Mouse (Mus musculus): ENCODE measurements at regions not wholly inside any gene's neighbourhood (a gene's known extent, or its start where the extent isn't known, plus 50 kb on each side); places are given as distances from the start of the nearest gene placed in this dataset.

DNA sequence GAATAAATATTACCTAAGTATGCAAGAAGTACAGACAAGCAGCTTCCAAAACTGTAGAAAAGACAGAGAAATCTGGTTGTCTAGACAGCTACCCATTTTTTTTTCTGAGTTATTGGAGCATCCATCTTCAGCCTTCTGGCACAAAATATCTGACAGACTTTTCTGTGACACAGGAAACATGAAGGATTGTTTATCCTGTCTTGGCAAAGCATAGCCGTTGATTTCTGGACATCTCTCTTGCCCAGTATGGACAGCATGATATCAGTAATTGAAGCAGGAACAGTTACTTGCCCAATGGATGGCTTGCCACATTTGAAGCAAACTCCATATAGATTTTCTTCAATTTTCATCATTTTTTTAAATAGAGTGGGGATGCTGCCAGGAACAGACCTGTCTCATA lies 96.1 kb upstream of the Naaladl2 start:
- H3K27me3 ChIP-seq: peaks cover 14% of the 10 kb centered on the region
- in situ Hi-C loops (cut with MboI; ENCODE audit: low pct_unique_long_range_greater_than_20kb): no loop called here
- CTCF ChIA-PET: interaction anchor here (0.7 kb wide), 1 partner anchor 18 kb away, joined by 3 read pairs; no protein-coding TSS in a partner anchor
- TF ChIP-seq CTCF (IDR thresholded peaks at IDR 0.05): no peak
- POLR2A ChIA-PET: no interaction called here
- ATAC-seq: no peak
- DNase-seq (ENCODE audit: low read depth, low spot score): no peak

DNA sequence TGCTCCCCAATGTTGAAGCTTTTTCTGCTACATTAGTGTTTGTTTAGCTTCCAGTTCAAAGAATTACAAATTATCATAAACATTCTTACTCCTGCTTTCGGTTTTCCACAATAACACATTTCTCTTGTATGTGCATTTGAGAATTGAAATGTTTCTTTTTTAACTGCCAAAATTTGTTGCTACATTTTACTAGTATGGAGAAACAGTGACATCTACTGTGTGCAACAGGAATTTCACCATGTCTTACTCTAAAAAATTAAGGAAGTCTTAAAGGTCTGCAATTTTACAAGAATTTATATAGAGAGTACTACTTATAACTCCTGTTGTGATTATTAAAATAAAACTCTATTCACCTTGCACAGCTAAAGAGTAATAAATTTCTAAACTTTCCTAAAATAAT lies 76.5 kb upstream of the Naaladl2 start:
- TF ChIP-seq CTCF (IDR thresholded peaks at IDR 0.05): peak; percentile 65
- ChIA-PET CTCF (interaction anchor here (1.3 kb wide), 2 partner anchors 14 to 17 kb away, joined by 4 to 5 read pairs; no protein-coding TSS in a partner anchor), POLR2A (no interaction called here)
- in situ Hi-C loops (cut with MboI; ENCODE audit: low pct_unique_long_range_greater_than_20kb): no loop called here
- peaks cover 6% of the 10 kb centered on the region for H3K27me3 ChIP-seq
- ATAC-seq: no peak
- peak; percentile 7 for DNase-seq (ENCODE audit: low read depth, low spot score)

DNA sequence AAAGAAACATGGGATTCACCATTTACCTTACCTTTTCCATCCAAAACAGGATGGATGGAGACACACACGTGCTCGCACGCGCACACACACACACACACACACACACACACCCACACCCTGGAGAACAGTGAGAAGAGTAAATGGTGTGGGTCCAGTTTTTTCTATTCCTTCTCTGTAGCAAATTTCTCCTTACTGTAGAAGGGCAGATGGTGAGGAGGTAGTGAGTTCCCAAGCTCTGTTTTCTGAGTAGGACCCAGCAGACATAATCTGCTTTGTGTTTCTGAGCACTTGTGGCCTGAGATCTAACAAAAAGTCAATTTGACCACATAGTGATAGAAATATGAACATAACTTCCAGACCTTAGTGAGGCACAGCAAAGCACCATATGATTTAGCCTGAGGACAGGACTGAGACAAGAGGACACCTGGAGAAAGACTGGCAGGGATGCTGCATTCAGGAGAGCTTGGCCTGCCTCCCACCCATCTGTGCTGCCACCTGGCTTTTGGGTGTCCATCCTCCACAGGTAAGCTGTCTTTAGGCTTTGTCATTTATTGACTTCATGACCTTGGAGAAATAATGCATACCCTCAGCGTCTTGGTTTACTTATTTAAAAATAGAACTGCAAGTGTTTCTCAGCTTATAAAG lies 64.1 kb upstream of the Naaladl2 start:
- H3K27me3 ChIP-seq: peaks cover 3% of the 10 kb centered on the region
- ATAC-seq: no peak
- TF ChIP-seq CTCF (IDR thresholded peaks at IDR 0.05): no peak
- CTCF ChIA-PET: interaction anchor here (0.6 kb wide), 1 partner anchor 33 kb away, joined by 3 read pairs; no protein-coding TSS in a partner anchor
- in situ Hi-C loops (cut with MboI; ENCODE audit: low pct_unique_long_range_greater_than_20kb): no loop called here
- POLR2A ChIA-PET: no interaction called here
- DNase-seq (ENCODE audit: low read depth, low spot score): no peak

Measured in Patski (cell line).